Mouse (Mus musculus): ENCODE results near the gene Olfr619. TPM values are rescaled to one million over a fixed set of nuclear protein-coding genes. Genes with fewer than 3 reads are reported as not detected.

The Olfr619 gene
- not detected in 2 replicates for polyA plus RNA-seq (2015; fragmentation: Nextera tagmentation; extraction: Ambion mirVana)

- Histone ChIP-seq H3K9ac (replicated peaks) (no peak within 1 kb of the TSS), H3K36me3 (no peaks in the 10 kb centered on the region), H3K27me3 (no peaks in the 10 kb centered on the region), H3K9me3 (no peaks in the 10 kb centered on the region), H3K4me2 (replicated peaks) (no peak within 1 kb of the TSS), H3K4me3 (no peak within 1 kb of the TSS), H3K4me1 (no peaks in the 10 kb centered on the region), H3K27ac (replicated peaks) (no peak within 1 kb of the TSS)
- ATAC-seq (replicated peaks): no peak
Observed at GRCm38 (mm10) chr7:103600275-103600674, at the start of gene Olfr619. Gene Olfr619 (plus strand): TSS chr7:103600575.

GRCm38 (mm10) chr7:103555779-103556178, 44.6 kb upstream of the Olfr619 start, which contains the start of gene Olfr615:
Gene Olfr615 (plus strand): TSS chr7:103556079.
- H3K9ac ChIP-seq (replicated peaks): no peak within 1 kb of the TSS
- no peaks in the 10 kb centered on the region for H3K36me3 ChIP-seq
- no peak for ATAC-seq (replicated peaks)
- 84% methylated on average over 2 of the region's 2 CpGs for WGBS
- H3K4me1 ChIP-seq: no peaks in the 10 kb centered on the region
- no peak within 1 kb of the TSS for H3K27ac ChIP-seq (replicated peaks)
- no peaks in the 10 kb centered on the region for H3K27me3 ChIP-seq
- no peaks in the 10 kb centered on the region for H3K9me3 ChIP-seq
- H3K4me2 ChIP-seq (replicated peaks): no peak within 1 kb of the TSS
- no peak within 1 kb of the TSS for H3K4me3 ChIP-seq

- Histone ChIP-seq H3K36me3 (no peaks in the 10 kb centered on the region), H3K9me3 (no peaks in the 10 kb centered on the region), H3K27ac (replicated peaks) (no peak within 1 kb of the TSS), H3K4me2 (replicated peaks) (no peak within 1 kb of the TSS), H3K9ac (replicated peaks) (no peak within 1 kb of the TSS), H3K4me3 (no peak within 1 kb of the TSS), H3K4me1 (no peaks in the 10 kb centered on the region), H3K27me3 (no peaks in the 10 kb centered on the region)
- 83% methylated on average over 3 of the region's 3 CpGs for WGBS
- ATAC-seq (replicated peaks): no peak
Observed at GRCm38 (mm10) chr7:103569043-103569442, 31.3 kb upstream of the Olfr619 start, which contains the start of gene Olfr616. Gene Olfr616 (minus strand): TSS chr7:103569143.

- H3K4me2 ChIP-seq (replicated peaks): no peak within 1 kb of the TSS
- no peaks in the 10 kb centered on the region for H3K4me1 ChIP-seq
- no peaks in the 10 kb centered on the region for H3K9me3 ChIP-seq
- ATAC-seq (replicated peaks): no peak
- H3K27me3 ChIP-seq: no peaks in the 10 kb centered on the region
- no peak within 1 kb of the TSS for H3K27ac ChIP-seq (replicated peaks)
- WGBS: 88% methylated on average over 1 of the region's 1 CpGs
- H3K4me3 ChIP-seq: no peak within 1 kb of the TSS
- H3K36me3 ChIP-seq: no peaks in the 10 kb centered on the region
- no peak within 1 kb of the TSS for H3K9ac ChIP-seq (replicated peaks)
Observed at GRCm38 (mm10) chr7:103572761-103573160, 27.6 kb upstream of the Olfr619 start, which contains the start of gene Olfr617. Gene Olfr617 (plus strand): TSS chr7:103573061.

- Histone ChIP-seq H3K27ac (replicated peaks) (no peak within 1 kb of the TSS), H3K9me3 (no peaks in the 10 kb centered on the region), H3K36me3 (no peaks in the 10 kb centered on the region), H3K4me1 (no peaks in the 10 kb centered on the region), H3K27me3 (no peaks in the 10 kb centered on the region), H3K4me2 (replicated peaks) (no peak within 1 kb of the TSS), H3K4me3 (no peak within 1 kb of the TSS), H3K9ac (replicated peaks) (no peak within 1 kb of the TSS)
- no peak for ATAC-seq (replicated peaks)
- WGBS: 50% methylated on average over 2 of the region's 2 CpGs
Observed at GRCm38 (mm10) chr7:103589803-103590202, 10.6 kb upstream of the Olfr619 start, which contains the start of gene Olfr618. Gene Olfr618 (plus strand): TSS chr7:103590103.

- no peak for ATAC-seq (replicated peaks)
- Histone ChIP-seq H3K4me3 (no peak overlapping the region), H3K36me3 (no peaks in the 10 kb centered on the region), H3K4me1 (no peaks in the 10 kb centered on the region), H3K27ac (replicated peaks) (no peak overlapping the region), H3K9ac (replicated peaks) (no peak overlapping the region), H3K4me2 (replicated peaks) (no peak overlapping the region), H3K9me3 (no peaks in the 10 kb centered on the region), H3K27me3 (no peaks in the 10 kb centered on the region)
- 90% methylated on average over 2 of the region's 2 CpGs for WGBS
Observed at GRCm38 (mm10) chr7:103607425-103607824, 7.0 kb downstream of the Olfr619 start.

- no peak within 1 kb of the TSS for H3K27ac ChIP-seq (replicated peaks)
- no peaks in the 10 kb centered on the region for H3K36me3 ChIP-seq
- no peaks in the 10 kb centered on the region for H3K4me1 ChIP-seq
- H3K9ac ChIP-seq (replicated peaks): no peak within 1 kb of the TSS
- H3K27me3 ChIP-seq: no peaks in the 10 kb centered on the region
- no peaks in the 10 kb centered on the region for H3K9me3 ChIP-seq
- ATAC-seq (replicated peaks): no peak
- 82% methylated on average over 2 of the region's 2 CpGs for WGBS
- H3K4me3 ChIP-seq: no peak within 1 kb of the TSS
- no peak within 1 kb of the TSS for H3K4me2 ChIP-seq (replicated peaks)
Observed at GRCm38 (mm10) chr7:103612434-103612833, 12.1 kb downstream of the Olfr619 start, which contains the start of gene Olfr620. Gene Olfr620 (minus strand): TSS chr7:103612534.

- Histone ChIP-seq H3K9ac (replicated peaks) (no peak overlapping the region), H3K4me3 (no peak overlapping the region), H3K36me3 (no peaks in the 10 kb centered on the region), H3K27ac (replicated peaks) (no peak overlapping the region), H3K27me3 (no peaks in the 10 kb centered on the region), H3K9me3 (no peaks in the 10 kb centered on the region), H3K4me2 (replicated peaks) (no peak overlapping the region), H3K4me1 (no peaks in the 10 kb centered on the region)
- ATAC-seq (replicated peaks): no peak
Observed at GRCm38 (mm10) chr7:103636795-103637194, 36.4 kb downstream of the Olfr619 start.

- no peaks in the 10 kb centered on the region for H3K9me3 ChIP-seq
- no peaks in the 10 kb centered on the region for H3K27me3 ChIP-seq
- no peak within 1 kb of the TSS for H3K27ac ChIP-seq (replicated peaks)
- ATAC-seq (replicated peaks): no peak
- no peak within 1 kb of the TSS for H3K4me3 ChIP-seq
- no peak within 1 kb of the TSS for H3K4me2 ChIP-seq (replicated peaks)
- H3K4me1 ChIP-seq: no peaks in the 10 kb centered on the region
- H3K36me3 ChIP-seq: no peaks in the 10 kb centered on the region
- H3K9ac ChIP-seq (replicated peaks): no peak within 1 kb of the TSS
- 69% methylated on average over 1 of the region's 1 CpGs for WGBS
Observed at GRCm38 (mm10) chr7:103642602-103643001, 42.2 kb downstream of the Olfr619 start, which contains the start of gene Olfr622. Gene Olfr622 (minus strand): TSS chr7:103642702.

- Histone ChIP-seq H3K4me3 (no peak overlapping the region), H3K4me2 (replicated peaks) (no peak overlapping the region), H3K36me3 (no peaks in the 10 kb centered on the region), H3K4me1 (no peaks in the 10 kb centered on the region), H3K9me3 (no peaks in the 10 kb centered on the region), H3K27ac (replicated peaks) (no peak overlapping the region), H3K9ac (replicated peaks) (no peak overlapping the region), H3K27me3 (no peaks in the 10 kb centered on the region)
- 85% methylated on average over 4 of the region's 4 CpGs for WGBS
- no peak for ATAC-seq (replicated peaks)
Observed at GRCm38 (mm10) chr7:103644070-103644469, 43.7 kb downstream of the Olfr619 start.

Small RNA genes lying within 50 kb of the gene (microRNA-seq; reads per million reads assigned to microRNA genes)
- not detected for gene Gm26506

Other genes with a start within 250 kb of the Olfr619 start
- gene Olfr601, start 237.9 kb upstream of the Olfr619 start, polyA plus RNA-seq (2015; fragmentation: Nextera tagmentation; extraction: Ambion mirVana): not detected in 2 replicates
- not detected in 2 replicates for gene Olfr603, start 214.4 kb upstream of the Olfr619 start, polyA plus RNA-seq (2015; fragmentation: Nextera tagmentation; extraction: Ambion mirVana)
- not detected in 2 replicates for gene Usp17lc, start 185.5 kb upstream of the Olfr619 start, polyA plus RNA-seq (2015; fragmentation: Nextera tagmentation; extraction: Ambion mirVana)
- not detected in 2 replicates for gene Olfr605, start 155.1 kb upstream of the Olfr619 start, polyA plus RNA-seq (2015; fragmentation: Nextera tagmentation; extraction: Ambion mirVana)
- gene Olfr606, start 151.5 kb upstream of the Olfr619 start, polyA plus RNA-seq (2015; fragmentation: Nextera tagmentation; extraction: Ambion mirVana): not detected in 2 replicates
- gene Olfr607, start 136.4 kb upstream of the Olfr619 start, polyA plus RNA-seq (2015; fragmentation: Nextera tagmentation; extraction: Ambion mirVana): not detected in 2 replicates
- gene Olfr608, start 130.7 kb upstream of the Olfr619 start, polyA plus RNA-seq (2015; fragmentation: Nextera tagmentation; extraction: Ambion mirVana): not detected in 2 replicates
- not detected in 2 replicates for gene Olfr609, start 102.5 kb upstream of the Olfr619 start, polyA plus RNA-seq (2015; fragmentation: Nextera tagmentation; extraction: Ambion mirVana)
- gene Olfr610, start 88.5 kb upstream of the Olfr619 start, polyA plus RNA-seq (2015; fragmentation: Nextera tagmentation; extraction: Ambion mirVana): not detected in 2 replicates
- gene Olfr611, start 79.7 kb upstream of the Olfr619 start, polyA plus RNA-seq (2015; fragmentation: Nextera tagmentation; extraction: Ambion mirVana): not detected in 2 replicates
- not detected in 2 replicates for gene Olfr612, start 57.9 kb upstream of the Olfr619 start, polyA plus RNA-seq (2015; fragmentation: Nextera tagmentation; extraction: Ambion mirVana)
- not detected in 2 replicates for gene Olfr613, start 52.5 kb upstream of the Olfr619 start, polyA plus RNA-seq (2015; fragmentation: Nextera tagmentation; extraction: Ambion mirVana)
- not detected in 2 replicates for gene Olfr615, start 44.5 kb upstream of the Olfr619 start, polyA plus RNA-seq (2015; fragmentation: Nextera tagmentation; extraction: Ambion mirVana)
- gene Olfr616, start 31.4 kb upstream of the Olfr619 start, polyA plus RNA-seq (2015; fragmentation: Nextera tagmentation; extraction: Ambion mirVana): not detected in 2 replicates
- gene Olfr617, start 27.5 kb upstream of the Olfr619 start, polyA plus RNA-seq (2015; fragmentation: Nextera tagmentation; extraction: Ambion mirVana): not detected in 2 replicates
- gene Olfr618, start 10.5 kb upstream of the Olfr619 start, polyA plus RNA-seq (2015; fragmentation: Nextera tagmentation; extraction: Ambion mirVana): not detected in 2 replicates
- gene Olfr620, start 12.0 kb downstream of the Olfr619 start, polyA plus RNA-seq (2015; fragmentation: Nextera tagmentation; extraction: Ambion mirVana): not detected in 2 replicates
- gene Olfr622, start 42.1 kb downstream of the Olfr619 start, polyA plus RNA-seq (2015; fragmentation: Nextera tagmentation; extraction: Ambion mirVana): not detected in 2 replicates
- not detected in 2 replicates for gene Olfr623, start 63.1 kb downstream of the Olfr619 start, polyA plus RNA-seq (2015; fragmentation: Nextera tagmentation; extraction: Ambion mirVana)
- gene Olfr624, start 70.6 kb downstream of the Olfr619 start, polyA plus RNA-seq (2015; fragmentation: Nextera tagmentation; extraction: Ambion mirVana): not detected in 2 replicates
- not detected in 2 replicates for gene Olfr625-ps1, start 82.1 kb downstream of the Olfr619 start, polyA plus RNA-seq (2015; fragmentation: Nextera tagmentation; extraction: Ambion mirVana)
- not detected in 2 replicates for gene Olfr243, start 114.1 kb downstream of the Olfr619 start, polyA plus RNA-seq (2015; fragmentation: Nextera tagmentation; extraction: Ambion mirVana)
- gene Olfr628, start 129.8 kb downstream of the Olfr619 start, polyA plus RNA-seq (2015; fragmentation: Nextera tagmentation; extraction: Ambion mirVana): not detected in 2 replicates
- gene Olfr629, start 144.4 kb downstream of the Olfr619 start, polyA plus RNA-seq (2015; fragmentation: Nextera tagmentation; extraction: Ambion mirVana): not detected in 2 replicates
- not detected in 2 replicates for gene Olfr630, start 156.8 kb downstream of the Olfr619 start, polyA plus RNA-seq (2015; fragmentation: Nextera tagmentation; extraction: Ambion mirVana)
- gene Olfr69, start 171.0 kb downstream of the Olfr619 start, polyA plus RNA-seq (2015; fragmentation: Nextera tagmentation; extraction: Ambion mirVana): not detected in 2 replicates
- not detected in 2 replicates for gene Olfr68, start 179.1 kb downstream of the Olfr619 start, polyA plus RNA-seq (2015; fragmentation: Nextera tagmentation; extraction: Ambion mirVana)
- gene Olfr67, start 191.2 kb downstream of the Olfr619 start, polyA plus RNA-seq (2015; fragmentation: Nextera tagmentation; extraction: Ambion mirVana): not detected in 2 replicates
- gene Hbb-bt, start 213.4 kb downstream of the Olfr619 start, polyA plus RNA-seq (2015; fragmentation: Nextera tagmentation; extraction: Ambion mirVana): 1,298 and 1,407 TPM in 2 replicates
- 3,597 and 4,102 TPM in 2 replicates for gene Hbb-bs, start 227.5 kb downstream of the Olfr619 start, polyA plus RNA-seq (2015; fragmentation: Nextera tagmentation; extraction: Ambion mirVana)
- not detected in 2 replicates for gene Hbb-bh2, start 239.9 kb downstream of the Olfr619 start, polyA plus RNA-seq (2015; fragmentation: Nextera tagmentation; extraction: Ambion mirVana)
- gene Hbb-bh1, start 242.6 kb downstream of the Olfr619 start, polyA plus RNA-seq (2015; fragmentation: Nextera tagmentation; extraction: Ambion mirVana): 1.1 and 2.1 TPM in 2 replicates

Measured in forebrain, embryonic 15.5 days (tissue).